Mouse (Mus musculus) thymus, postnatal 10 days (tissue): ENCODE data around the gene Plppr5.

Source experiments
- DNase-seq, 2 experiments: peaks; one replicate each; pipeline ENCODE4 v3.0.0; 2021; ENCODE audit warnings: low spot score in 2 of 2

Plppr5 gene

GRCm38 (mm10) chr3:117574529-117575252 lies at the start of gene Plppr5:
Gene Plppr5 (plus strand): TSS chr3:117574836.
- no peak for DNase-seq

GRCm38 (mm10) chr3:117549899-117550298 lies 24.7 kb upstream of the Plppr5 start:
- DNase-seq: no peak

DNA sequence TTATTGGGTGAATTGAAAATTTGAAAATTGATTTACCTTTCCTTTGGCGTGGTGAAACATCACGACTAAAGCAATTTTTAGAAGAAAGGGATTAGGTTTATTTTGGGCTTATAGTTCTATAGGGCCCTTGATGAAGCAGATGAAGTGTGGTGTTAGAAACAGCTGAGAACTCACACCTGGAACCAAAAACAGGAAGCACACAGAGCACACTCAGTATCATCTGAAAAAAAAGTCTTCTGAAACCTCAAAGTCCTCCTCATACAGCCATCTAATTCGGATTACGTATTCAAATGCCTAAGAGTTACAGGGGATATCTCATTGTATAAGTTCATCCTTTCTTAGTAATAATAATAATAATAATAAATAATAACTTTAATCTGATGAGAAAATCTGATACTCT lies 24.1 kb upstream of the Plppr5 start:
- DNase-seq: no peak

- no peak for DNase-seq
Measured at GRCm38 (mm10) chr3:117556972-117557371, 17.7 kb upstream of the Plppr5 start.

- no peak for DNase-seq
Measured at GRCm38 (mm10) chr3:117575253-117575927, 754 bp downstream of the Plppr5 start.

DNA sequence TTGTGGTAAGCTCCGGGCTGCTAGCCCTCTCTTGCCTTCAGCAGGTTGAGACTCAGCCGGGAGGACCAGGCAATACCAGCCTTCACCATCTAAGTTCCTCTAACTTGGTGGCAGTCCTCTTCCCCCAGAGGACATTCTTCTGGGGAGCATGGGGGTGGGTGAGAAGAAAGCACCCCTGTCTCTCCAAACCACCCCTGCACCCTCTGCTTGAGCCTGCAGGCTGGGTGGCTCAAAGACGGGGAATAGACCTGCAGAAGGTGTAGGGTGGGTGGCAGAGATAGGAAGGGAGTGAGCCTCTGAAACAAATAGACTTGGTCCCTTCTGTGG lies 1.3 kb downstream of the Plppr5 start:
- no peak for DNase-seq

GRCm38 (mm10) chr3:117577349-117577748 lies 2.7 kb downstream of the Plppr5 start:
- DNase-seq: no peak

GRCm38 (mm10) chr3:117582628-117583027 lies 8.0 kb downstream of the Plppr5 start:
- no peak for DNase-seq

DNA sequence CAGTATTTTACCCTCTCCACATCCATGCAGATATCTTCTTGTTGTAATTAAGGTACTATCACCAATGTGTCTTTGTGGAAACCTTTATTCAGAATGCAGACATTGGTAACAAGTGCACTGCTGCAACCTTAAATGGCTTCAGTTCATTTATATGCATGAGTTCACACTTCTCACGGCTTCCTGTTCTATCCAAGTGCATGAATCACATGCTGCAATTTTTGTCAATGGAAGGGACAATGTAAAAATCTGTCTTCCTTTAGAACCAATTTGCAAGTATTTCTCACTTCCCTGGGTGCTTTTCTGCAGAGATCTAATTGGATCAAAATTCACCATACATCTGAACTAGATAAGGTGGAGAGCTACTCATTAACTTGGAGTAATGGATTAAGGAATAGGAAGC lies 27.8 kb downstream of the Plppr5 start:
- DNase-seq: no peak

- DNase-seq: no peak
Measured at GRCm38 (mm10) chr3:117603458-117603857, 28.8 kb downstream of the Plppr5 start.

DNA sequence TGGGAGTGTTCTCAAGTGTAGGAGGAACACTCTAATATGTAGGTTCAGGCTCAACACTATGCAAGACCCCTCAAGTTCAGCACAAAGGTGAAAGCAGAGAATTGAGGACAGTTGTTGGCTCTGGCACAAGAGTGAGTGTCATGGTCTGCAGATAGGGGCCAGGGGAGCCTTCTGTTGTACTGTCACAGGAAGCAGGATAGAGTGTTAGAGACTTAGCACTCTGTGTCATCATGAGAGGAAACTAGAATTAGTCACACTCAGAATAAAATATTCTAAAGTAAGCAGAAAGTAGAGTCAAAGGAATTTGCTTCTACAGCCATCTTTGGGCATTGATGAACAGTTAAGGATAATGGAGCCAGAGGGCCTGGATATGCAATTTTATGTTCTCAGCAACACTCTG lies 31.7 kb downstream of the Plppr5 start:
- no peak for DNase-seq

DNA sequence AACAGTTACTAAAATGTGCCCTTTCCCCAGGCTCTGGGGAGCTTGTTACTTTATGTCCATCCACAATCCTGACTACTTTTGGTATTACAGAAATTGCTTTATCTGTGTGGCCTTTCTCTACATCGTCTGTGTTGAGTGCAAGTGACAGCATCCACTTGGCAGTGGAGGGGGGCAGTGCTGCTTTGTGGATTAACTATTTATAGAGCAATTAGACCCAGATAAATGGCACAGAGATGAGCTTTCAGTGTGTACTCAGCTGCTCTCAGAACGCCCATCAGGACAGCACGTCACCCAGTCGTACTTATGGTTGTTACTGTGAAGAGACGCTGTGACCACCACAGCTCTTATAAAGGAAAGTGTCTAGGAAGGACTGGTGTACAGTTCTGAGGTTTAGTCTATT lies 36.8 kb downstream of the Plppr5 start:
- no peak for DNase-seq

DNA sequence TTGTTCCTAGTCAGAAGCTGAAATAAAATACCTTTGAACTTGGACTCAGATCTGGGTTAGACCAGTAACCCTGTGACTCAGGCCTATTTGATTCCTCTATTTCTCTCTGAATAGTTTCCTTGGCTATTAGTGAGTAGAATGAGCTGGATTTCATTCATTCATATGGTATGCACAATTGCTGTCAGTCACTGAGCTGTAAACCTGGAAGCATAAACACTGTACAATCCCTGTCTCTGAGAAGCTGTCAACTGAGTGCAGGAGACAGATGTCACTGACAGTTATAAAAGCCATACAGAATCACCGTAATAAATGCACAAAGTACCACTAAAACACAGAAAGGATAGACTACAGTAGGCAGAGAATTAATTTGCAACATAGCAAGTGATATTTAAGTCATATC lies 40.2 kb downstream of the Plppr5 start:
- no peak for DNase-seq

- DNase-seq: no peak
Measured at GRCm38 (mm10) chr3:117625257-117626001, 50.8 kb downstream of the Plppr5 start.

DNA sequence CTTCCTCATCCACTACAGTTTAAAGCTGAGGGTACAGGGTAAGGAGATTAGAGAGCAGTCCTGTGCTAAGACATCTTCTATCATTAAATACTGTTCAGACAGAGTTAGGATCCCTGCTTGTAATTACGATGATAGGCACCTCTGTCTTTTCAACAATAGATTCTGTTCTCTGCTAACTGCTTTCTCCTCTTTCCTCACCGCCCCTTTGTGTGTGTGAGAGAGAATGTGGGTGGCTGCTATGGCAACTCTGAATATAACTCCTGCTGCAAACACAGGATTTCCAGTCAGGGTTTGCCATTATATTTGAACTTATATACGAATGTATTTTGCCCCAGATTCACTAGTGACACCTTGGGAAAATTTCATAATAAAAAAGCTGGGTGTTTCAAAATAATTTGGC lies 54.2 kb downstream of the Plppr5 start:
- no peak for DNase-seq

- DNase-seq: no peak
Measured at GRCm38 (mm10) chr3:117630332-117630731, 55.7 kb downstream of the Plppr5 start.

DNA sequence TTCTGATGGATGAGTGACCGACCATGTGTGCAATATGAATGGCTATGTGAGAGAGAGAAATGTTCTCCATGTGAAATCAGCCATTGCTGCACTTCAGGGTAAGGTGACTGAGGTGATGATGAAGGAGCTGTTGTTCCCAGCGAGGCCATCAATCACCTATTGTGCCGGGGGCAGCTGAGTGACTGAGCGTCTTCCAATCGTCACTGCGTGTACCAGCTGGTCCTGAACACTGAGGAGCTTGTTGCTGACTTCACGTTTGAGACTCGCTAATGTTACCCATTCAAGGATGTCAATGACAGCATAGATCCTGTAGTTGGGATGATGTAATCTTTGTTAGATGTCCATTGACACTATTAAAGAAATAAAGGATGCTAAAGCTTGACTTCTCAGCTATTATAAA lies 74.0 kb downstream of the Plppr5 start:
- no peak for DNase-seq

GRCm38 (mm10) chr3:117664316-117664715 lies 89.7 kb downstream of the Plppr5 start:
- no peak for DNase-seq

DNA sequence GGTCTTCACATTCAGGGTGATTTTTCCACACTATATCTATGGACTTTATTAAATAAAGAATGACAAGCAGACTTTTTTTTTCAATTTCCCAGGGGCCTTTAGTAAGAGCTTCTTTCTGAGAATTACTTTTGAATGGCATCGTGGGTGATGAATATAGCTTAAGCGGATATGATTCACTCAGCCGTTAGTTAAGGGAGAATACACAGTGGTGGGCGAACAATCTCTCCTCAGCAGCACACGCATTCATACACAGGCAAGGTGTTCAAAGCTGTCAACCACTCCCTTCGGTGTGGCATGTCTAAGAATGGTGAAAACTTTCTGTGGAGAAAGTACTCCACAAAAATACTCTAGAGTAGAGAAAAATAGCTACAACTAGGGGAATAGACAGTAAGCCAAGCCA lies 104.6 kb downstream of the Plppr5 start:
- no peak for DNase-seq

DNA sequence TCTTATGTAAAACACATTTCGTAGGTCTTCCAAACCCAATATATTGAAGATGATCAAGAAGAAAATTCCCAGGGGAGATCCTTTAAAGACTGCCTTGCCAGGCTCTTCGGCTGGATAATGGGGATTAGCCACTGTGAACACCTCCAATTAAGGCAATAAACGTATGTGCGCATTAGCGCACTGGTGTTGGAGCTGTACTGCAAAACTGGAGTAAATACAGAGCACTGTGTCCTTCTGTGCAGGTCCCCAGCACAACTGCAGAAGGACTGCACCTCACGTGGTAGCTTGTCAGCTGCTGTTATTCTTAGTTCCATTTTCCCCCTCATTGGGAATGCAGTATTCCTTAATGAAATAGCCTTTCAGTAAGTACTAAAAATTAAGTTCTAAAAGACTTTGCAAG lies 110.0 kb downstream of the Plppr5 start:
- no peak for DNase-seq

DNA sequence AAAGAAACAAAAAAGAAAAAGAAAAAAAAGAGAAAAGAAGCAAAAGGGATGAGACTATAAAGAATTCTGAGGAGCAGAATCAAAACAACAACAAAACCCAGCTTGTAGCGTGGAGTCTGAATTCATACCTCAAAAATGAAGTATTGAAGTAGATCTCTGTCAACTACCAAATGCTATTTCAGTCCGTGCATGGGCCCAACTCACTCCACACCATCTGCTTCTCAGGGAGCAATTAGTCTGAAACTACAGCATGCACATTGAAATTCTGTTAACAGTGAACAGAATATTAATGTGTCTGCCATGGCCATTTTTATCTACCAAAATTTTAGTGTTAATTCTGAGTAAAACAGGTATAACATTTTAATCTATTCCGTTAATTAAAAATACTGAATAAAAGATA lies 111.4 kb downstream of the Plppr5 start:
- no peak for DNase-seq

- no peak for DNase-seq
Measured at GRCm38 (mm10) chr3:117686648-117687047, 112.0 kb downstream of the Plppr5 start.

- no peak for DNase-seq
Measured at GRCm38 (mm10) chr3:117694736-117695135, 120.1 kb downstream of the Plppr5 start.
